ENCODE assay signal across 26 mouse cellular contexts in the genomic region with DNA sequence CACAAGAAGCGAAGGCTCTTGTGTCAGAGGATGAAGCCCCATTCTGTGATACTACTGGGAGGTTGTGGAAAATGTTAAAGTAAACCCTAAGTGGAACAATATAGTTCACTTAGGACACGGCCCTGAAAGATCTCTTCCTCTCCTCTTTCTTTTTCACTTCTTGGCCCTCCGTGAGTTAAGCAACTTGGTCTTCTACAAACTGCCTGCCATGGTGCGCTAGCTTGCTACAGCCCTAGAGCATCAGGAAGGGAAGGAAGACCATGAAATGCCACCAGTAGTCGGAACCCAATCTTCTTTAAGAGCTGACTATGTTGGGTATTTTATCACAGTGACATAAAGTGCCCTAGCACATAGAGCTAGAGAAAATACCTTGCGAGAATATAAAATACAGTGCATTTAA. TPM values are rescaled to one million over a fixed set of nuclear protein-coding genes. Genes with fewer than 3 reads are reported as not detected.
"Had no signal": no experiment of that assay in that cellular context is flagged by ENCODE, and none has a peak within 500 bp of the region (broad histone marks: within the 10 kb centered on the region; RNA-seq: fewer than 3 reads in every experiment).

No protein-coding gene starts in this region.

- H3K4me2 ChIP-seq: lung, embryonic 15.5 days; midbrain, embryonic 12.5 days; neural tube, embryonic 13.5 days; neural tube, embryonic 15.5 days had no signal

- H3K36me3 ChIP-seq: lung, embryonic 15.5 days; midbrain, embryonic 10.5 days; midbrain, embryonic 12.5 days; neural tube, embryonic 13.5 days; neural tube, embryonic 15.5 days had no signal

- H3K27ac ChIP-seq: lung, embryonic 15.5 days; macrophage; midbrain, embryonic 10.5 days; midbrain, embryonic 12.5 days; neural tube, embryonic 13.5 days; neural tube, embryonic 15.5 days had no signal

- DNase-seq: lung, adult 2 months; lung, postnatal 14 days; lung, postnatal 36 days; midbrain, embryonic 14.5 days; right cerebral cortex, adult 18-20 months; right cerebral cortex, postnatal 25 days; right cerebral cortex, postnatal 4 days; spleen, adult 18-20 months; thymus, adult 18-20 months; thymus, postnatal 14 days; thymus, postnatal 36 days had no signal

- H3K4me1 ChIP-seq: lung, embryonic 15.5 days; midbrain, embryonic 10.5 days; midbrain, embryonic 12.5 days; neural tube, embryonic 13.5 days; neural tube, embryonic 15.5 days had no signal

- H3K9me3 ChIP-seq: lung, embryonic 15.5 days; midbrain, embryonic 10.5 days; midbrain, embryonic 12.5 days; neural tube, embryonic 13.5 days; neural tube, embryonic 15.5 days had no signal

- H3K4me3 ChIP-seq: lung, embryonic 15.5 days; midbrain, embryonic 10.5 days; midbrain, embryonic 12.5 days; myocyte; neural tube, embryonic 13.5 days; neural tube, embryonic 15.5 days had no signal

- H3K27me3 ChIP-seq: lung, embryonic 15.5 days; midbrain, embryonic 12.5 days; neural tube, embryonic 13.5 days; neural tube, embryonic 15.5 days had no signal

- H3K9ac ChIP-seq: lung, embryonic 15.5 days; midbrain, embryonic 12.5 days; neural tube, embryonic 13.5 days; neural tube, embryonic 15.5 days had no signal

- ATAC-seq: lung, postnatal 0 days; midbrain, embryonic 16.5 days had no signal

RNA-seq across cellular contexts. Expression of gene Nme8, which starts 7.2 kb away (rescaled TPM):
- total RNA-seq: megakaryocyte progenitor cell, adult 5-6 weeks; megakaryocyte-erythroid progenitor cell, adult 5-6 weeks had no signal
- polyA plus RNA-seq: lung, adult 2 months; lung, embryonic 15.5 days; macrophage; midbrain, embryonic 10.5 days; midbrain, embryonic 12.5 days; midbrain, embryonic 14.5 days; myocyte; neural tube, embryonic 11.5 days; neural tube, embryonic 13.5 days; neural tube, embryonic 15.5 days; small intestine, adult 2 months; stomach, embryonic 16.5 days; thymus, postnatal 0 days had no signal
